Mouse (Mus musculus) spleen, postnatal 10 days (tissue): Measurements from ENCODE around the gene Nphs2.

Experiments used
- DNase-seq, 2 experiments: peaks; one replicate each; pipeline ENCODE4 v3.0.0; 2021 to 2022; ENCODE audit warnings: low spot score in 2 of 2

Gene Nphs2

DNA sequence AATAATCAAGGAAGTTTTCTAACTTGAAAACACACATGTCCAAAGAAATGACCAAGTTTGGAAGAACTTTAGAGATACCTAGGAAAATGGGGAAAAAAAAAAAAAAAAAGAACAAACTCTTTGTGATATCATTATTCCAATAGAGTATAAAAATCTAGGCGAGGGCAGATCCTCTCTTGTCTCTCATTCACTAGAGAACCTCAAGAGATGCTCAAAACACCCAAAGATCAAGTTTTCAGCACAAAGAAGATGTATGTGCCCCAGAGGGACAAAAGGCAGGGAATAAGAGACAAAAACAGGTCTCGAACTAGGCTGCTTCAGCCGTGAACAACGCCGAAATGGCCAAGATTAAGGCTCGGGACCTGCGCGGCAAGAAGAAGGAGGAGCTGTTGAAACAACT is 55.2 kb downstream of the Nphs2 start, which contains the start of gene Gm2000:
Gene Gm2000, plus strand, starts transcription at position 301 of the 400 bp plus-strand sequence.
- DNase-seq: no peak
